Mouse (Mus musculus) forebrain, embryonic 10.5 days (tissue): Measurements from ENCODE around the gene Atp1b1. TPM values are rescaled to one million over a fixed set of nuclear protein-coding genes. Genes with fewer than 3 reads are reported as not detected.

Experiments used
- DNase-seq: peaks from one replicate; pipeline ENCODE4 v3.0.0-alpha.2; 2017; ENCODE audit warnings: low spot score; ENCODE audit errors: extremely low spot score
- H3K27ac ChIP-seq: fragments of 300-500 bp; sonication (generic); 2 replicates; pipeline ENCODE4 v1.5.1; 2016; ENCODE audit warnings: mild to moderate bottlenecking
- H3K27me3 ChIP-seq: fragments of 300-500 bp; sonication (generic); 2 replicates; pipeline ENCODE4 v1.6.1; 2016; ENCODE audit warnings: mild to moderate bottlenecking; ENCODE audit not compliant: poor library complexity, severe bottlenecking
- H3K36me3 ChIP-seq: fragments of 300-500 bp; sonication (generic); replicated peaks from 2 replicates; pipeline ENCODE4 v1.6.1; 2016; ENCODE audit warnings: mild to moderate bottlenecking, moderate library complexity
- H3K4me1 ChIP-seq: fragments of 300-500 bp; sonication (generic); 2 replicates; pipeline ENCODE4 v1.6.1; 2016
- H3K4me3 ChIP-seq: fragments of 300-500 bp; sonication (generic); 2 replicates; pipeline ENCODE4 v1.5.1; 2016; ENCODE audit warnings: mild to moderate bottlenecking, moderate library complexity
- H3K9me3 ChIP-seq: fragments of 300-500 bp; sonication (generic); 2 replicates; pipeline ENCODE4 v1.6.1; 2016; ENCODE audit warnings: mild to moderate bottlenecking, moderate library complexity
- WGBS: fragments of 180-500 bp; shearing (Covaris S2); methylation state at CpG from one replicate; pipeline ENCODE4 v1.1.7; 2016; 5-methylcytosine and 5-hydroxymethylcytosine counted together
- polyA plus RNA-seq: library from polyadenylated mRNA; unstranded; fragments of >200 nt; fragmentation: Nextera tagmentation; extraction: Ambion mirVana; gene quantifications from 2 replicates; pipeline ENCODE4 v1.2.1, GENCODE M21; 2016

The Atp1b1 gene
- polyA plus RNA-seq, 1 experiment from 2014 or later: 9.9 TPM

GRCm38 (mm10) chr1:164480755-164481644, 22.8 kb upstream of the Atp1b1 start:
- WGBS: 88% methylated on average over 5 of the region's 5 CpGs
- DNase-seq: no peak
- H3K4me1 ChIP-seq: 0 out of 2 replicates have a peak, but pooled peaks cover 2% of the 10 kb centered on the region
- H3K27me3 ChIP-seq: no peaks in the 10 kb centered on the region
- H3K36me3 ChIP-seq: no peaks in the 10 kb centered on the region
- no peaks in the 10 kb centered on the region for H3K9me3 ChIP-seq
- no peak overlapping the region for H3K4me3 ChIP-seq
- H3K27ac ChIP-seq: no peak overlapping the region

- Histone ChIP-seq H3K27ac (no peak overlapping the region), H3K9me3 (no peaks in the 10 kb centered on the region), H3K4me3 (no peak overlapping the region), H3K27me3 (no peaks in the 10 kb centered on the region), H3K4me1 (peaks cover 2% of the 10 kb centered on the region), H3K36me3 (no peaks in the 10 kb centered on the region)
- no peak for DNase-seq
- WGBS: 87% methylated on average over 4 of the region's 4 CpGs
Measured at GRCm38 (mm10) chr1:164475895-164476294, 17.7 kb upstream of the Atp1b1 start.

GRCm38 (mm10) chr1:164474778-164475511, 16.8 kb upstream of the Atp1b1 start:
- DNase-seq: no peak
- H3K27ac ChIP-seq: no peak overlapping the region
- no peaks in the 10 kb centered on the region for H3K36me3 ChIP-seq
- H3K4me3 ChIP-seq: no peak overlapping the region
- 86% methylated on average over 7 of the region's 7 CpGs for WGBS
- H3K27me3 ChIP-seq: no peaks in the 10 kb centered on the region
- H3K4me1 ChIP-seq: peaks cover 5% of the 10 kb centered on the region
- H3K9me3 ChIP-seq: no peaks in the 10 kb centered on the region

GRCm38 (mm10) chr1:164474310-164474709, 16.2 kb upstream of the Atp1b1 start:
- H3K27me3 ChIP-seq: no peaks in the 10 kb centered on the region
- DNase-seq: no peak
- no peaks in the 10 kb centered on the region for H3K36me3 ChIP-seq

GRCm38 (mm10) chr1:164473398-164473797, 15.2 kb upstream of the Atp1b1 start:
- Histone ChIP-seq H3K27ac (no peak overlapping the region), H3K9me3 (no peaks in the 10 kb centered on the region), H3K4me1 (peaks cover 5% of the 10 kb centered on the region), H3K4me3 (no peak overlapping the region), H3K36me3 (no peaks in the 10 kb centered on the region), H3K27me3 (no peaks in the 10 kb centered on the region)
- DNase-seq: no peak
- WGBS: 90% methylated on average over 7 of the region's 7 CpGs

More at GRCm38 (mm10) chr1:164474310-164474709, 16.2 kb upstream of the Atp1b1 start:
- H3K4me1 ChIP-seq: peaks cover 5% of the 10 kb centered on the region
- no peaks in the 10 kb centered on the region for H3K9me3 ChIP-seq
- 91% methylated on average over 6 of the region's 6 CpGs for WGBS
- H3K4me3 ChIP-seq: no peak overlapping the region
- no peak overlapping the region for H3K27ac ChIP-seq

GRCm38 (mm10) chr1:164471632-164472031, 13.5 kb upstream of the Atp1b1 start:
- H3K4me1 ChIP-seq: peaks cover 5% of the 10 kb centered on the region
- H3K9me3 ChIP-seq: no peaks in the 10 kb centered on the region
- no peaks in the 10 kb centered on the region for H3K36me3 ChIP-seq
- no peak overlapping the region for H3K27ac ChIP-seq
- H3K4me3 ChIP-seq: no peak overlapping the region
- WGBS: 96% methylated on average over 5 of the region's 5 CpGs
- no peak for DNase-seq
- no peaks in the 10 kb centered on the region for H3K27me3 ChIP-seq

GRCm38 (mm10) chr1:164470985-164471384, 12.8 kb upstream of the Atp1b1 start:
- Histone ChIP-seq H3K27me3 (no peaks in the 10 kb centered on the region), H3K27ac (no peak overlapping the region), H3K4me3 (no peak overlapping the region), H3K4me1 (peaks cover 5% of the 10 kb centered on the region), H3K9me3 (no peaks in the 10 kb centered on the region), H3K36me3 (no peaks in the 10 kb centered on the region)
- no peak for DNase-seq
- 66% methylated on average over 6 of the region's 6 CpGs for WGBS

- peaks cover 7% of the 10 kb centered on the region for H3K4me1 ChIP-seq
- no peaks in the 10 kb centered on the region for H3K9me3 ChIP-seq
- H3K27me3 ChIP-seq: no peaks in the 10 kb centered on the region
- no peaks in the 10 kb centered on the region for H3K36me3 ChIP-seq
- WGBS: 90% methylated on average over 8 of the region's 8 CpGs
- H3K4me3 ChIP-seq: no peak overlapping the region
- no peak for DNase-seq
- H3K27ac ChIP-seq: no peak overlapping the region
Measured at GRCm38 (mm10) chr1:164468329-164468728, 10.2 kb upstream of the Atp1b1 start.

GRCm38 (mm10) chr1:164467406-164467805, 9.3 kb upstream of the Atp1b1 start:
- no peaks in the 10 kb centered on the region for H3K27me3 ChIP-seq
- 96% methylated on average over 10 of the region's 10 CpGs for WGBS
- H3K36me3 ChIP-seq: no peaks in the 10 kb centered on the region
- DNase-seq: no peak
- H3K4me1 ChIP-seq: peaks cover 7% of the 10 kb centered on the region
- H3K9me3 ChIP-seq: no peaks in the 10 kb centered on the region
- H3K27ac ChIP-seq: no peak overlapping the region
- H3K4me3 ChIP-seq: no peak overlapping the region

- no peaks in the 10 kb centered on the region for H3K36me3 ChIP-seq
- no peaks in the 10 kb centered on the region for H3K9me3 ChIP-seq
- 44% methylated on average over 10 of the region's 10 CpGs for WGBS
- no peak overlapping the region for H3K27ac ChIP-seq
- H3K4me3 ChIP-seq: no peak overlapping the region
- peaks cover 52% of the 10 kb centered on the region for H3K27me3 ChIP-seq
- no peak for DNase-seq
- peaks cover 36% of the 10 kb centered on the region for H3K4me1 ChIP-seq
Measured at GRCm38 (mm10) chr1:164461726-164462125, 3.6 kb upstream of the Atp1b1 start.

- Histone ChIP-seq H3K36me3 (no peaks in the 10 kb centered on the region), H3K27me3 (peaks cover 58% of the 10 kb centered on the region)
Measured at GRCm38 (mm10) chr1:164460921-164461697, 3.0 kb upstream of the Atp1b1 start.

GRCm38 (mm10) chr1:164459127-164459905, 1.2 kb upstream of the Atp1b1 start:
- Histone ChIP-seq H3K36me3 (no peaks in the 10 kb centered on the region), H3K4me1 (peaks cover 53% of the 10 kb centered on the region), H3K27me3 (peaks cover 69% of the 10 kb centered on the region), H3K9me3 (no peaks in the 10 kb centered on the region), H3K4me3 (peak overlapping the region; percentile 71; the same call in 1 of the 2 replicates), H3K27ac (0 out of 2 replicates have a peak overlapping the region, but pooled peaks have one; percentile 91)
- DNase-seq: no peak
- 55% methylated on average over 12 of the region's 12 CpGs for WGBS

More at GRCm38 (mm10) chr1:164460921-164461697, 3.0 kb upstream of the Atp1b1 start:
- Histone ChIP-seq H3K4me3 (no peak overlapping the region), H3K27ac (no peak overlapping the region), H3K9me3 (no peaks in the 10 kb centered on the region), H3K4me1 (peaks cover 42% of the 10 kb centered on the region)
- no peak for DNase-seq
- WGBS: 80% methylated on average over 13 of the region's 13 CpGs
